ENCODE assay signal across 9 mouse cellular contexts in genomic region chr4:136188973-136189737, GRCm38 (mm10). TPM values are rescaled to one million over a fixed set of nuclear protein-coding genes. Genes with fewer than 3 reads are reported as not detected.
DNase-seq lines count a peak whose midpoint lies in the region; ATAC-seq and TF ChIP-seq lines count a peak whose summit lies in the region.
"Had no signal": no experiment of that assay in that cellular context is flagged by ENCODE, and none has a peak within 500 bp of the region (broad histone marks: within the 10 kb centered on the region; RNA-seq: fewer than 3 reads in every experiment).

No protein-coding gene starts in this region.

- TF ChIP-seq CTCF in kidney, postnatal 0 days (IDR thresholded peaks at IDR 0.05; ENCODE audit: low read depth) = peak; percentile 54
- TF ChIP-seq CTCF in cortical plate, adult 2 months (IDR thresholded peaks at IDR 0.05; ENCODE audit: extremely low read depth, insufficient read depth, low read length) = peak; percentile 16; the same call in 1 of the 2 replicates
- TF ChIP-seq CTCF in liver, postnatal 0 days (IDR thresholded peaks at IDR 0.05; ENCODE audit: low read depth) = peak; percentile 69

- H3K4me1 ChIP-seq in kidney, postnatal 0 days (replicated peaks; ENCODE audit: insufficient read depth, low read length) = no peaks in the 10 kb centered on the region
- peaks cover 4% of the 10 kb centered on the region for H3K4me1 ChIP-seq in kidney, embryonic 16.5 days (ENCODE audit: insufficient read depth, low read length)
- no peaks in the 10 kb centered on the region for H3K4me1 ChIP-seq in cortical plate, adult 2 months (ENCODE audit: control insufficient read depth, insufficient read depth, low read length)
- H3K4me1 ChIP-seq in liver, postnatal 0 days (ENCODE audit: insufficient read depth) = peaks cover 35% of the 10 kb centered on the region
- H3K4me1 ChIP-seq in hindbrain, embryonic 13.5 days (replicated peaks) = no peaks in the 10 kb centered on the region

- no peak overlapping the region for H3K27ac ChIP-seq in kidney, postnatal 0 days
- no peak overlapping the region for H3K27ac ChIP-seq in kidney, embryonic 16.5 days (ENCODE audit: low read length)
- H3K27ac ChIP-seq in cortical plate, adult 2 months (ENCODE audit: insufficient read depth, low read length) = no peak overlapping the region
- H3K27ac ChIP-seq in liver, postnatal 0 days (ENCODE audit: low read depth) = peak overlapping the region; percentile 93
- no peak overlapping the region for H3K27ac ChIP-seq in hindbrain, embryonic 13.5 days

- no peak for DNase-seq in kidney, postnatal 0 days (ENCODE audit: low spot score)
- DNase-seq in CD4-positive, CD25-positive, alpha-beta regulatory T cell, adult 2 months (ENCODE audit: low read depth, low spot score) = peak; percentile 73
- peak; percentile 62 for DNase-seq in liver, postnatal 0 days
- DNase-seq in kidney, adult 11 months = no peak
- DNase-seq: heart, postnatal 4 days had no signal

- no peak for ATAC-seq in kidney, postnatal 0 days (replicated peaks; ENCODE audit: low FRiP score, low read depth)
- ATAC-seq in kidney, embryonic 16.5 days (ENCODE audit: low FRiP score, low TSS enrichment) = no peak
- peak; percentile 22 for ATAC-seq in liver, postnatal 0 days
- ATAC-seq in granulocyte monocyte progenitor cell, adult 5-6 weeks (replicated peaks; ENCODE audit: poor library complexity, severe bottlenecking) = no peak
- ATAC-seq in hindbrain, embryonic 13.5 days (ENCODE audit: low FRiP score) = no peak

- H3K27me3 ChIP-seq in kidney, postnatal 0 days (ENCODE audit: insufficient read depth, low read length) = no peaks in the 10 kb centered on the region
- H3K27me3 ChIP-seq in kidney, embryonic 16.5 days (ENCODE audit: insufficient read depth, low read length) = no peaks in the 10 kb centered on the region
- no peaks in the 10 kb centered on the region for H3K27me3 ChIP-seq in liver, postnatal 0 days (ENCODE audit: insufficient read depth, low read length)
- H3K27me3 ChIP-seq in hindbrain, embryonic 13.5 days = no peaks in the 10 kb centered on the region

- TF ChIP-seq EP300 in liver, postnatal 0 days (IDR thresholded peaks at IDR 0.05; ENCODE audit: low read depth) = no peak

- H3K4me3 ChIP-seq in kidney, postnatal 0 days (replicated peaks; ENCODE audit: low read depth, low read length) = no peak overlapping the region
- no peak overlapping the region for H3K4me3 ChIP-seq in kidney, embryonic 16.5 days (ENCODE audit: low read length)
- H3K4me3 ChIP-seq in cortical plate, adult 2 months (ENCODE audit: insufficient read depth, low read length) = no peak overlapping the region
- no peak overlapping the region for H3K4me3 ChIP-seq in liver, postnatal 0 days (ENCODE audit: low read depth, low read length)
- no peak overlapping the region for H3K4me3 ChIP-seq in hindbrain, embryonic 13.5 days

- 90% methylated on average over 6 of the region's 6 CpGs for WGBS in kidney, postnatal 0 days
- WGBS in kidney, embryonic 16.5 days = 85% methylated on average over 6 of the region's 6 CpGs
- WGBS in liver, postnatal 0 days (ENCODE audit: insufficient replicate concordance) = 78% methylated on average over 6 of the region's 6 CpGs
- WGBS in hindbrain, embryonic 13.5 days = 82% methylated on average over 6 of the region's 6 CpGs

- H3K9me3 ChIP-seq in kidney, postnatal 0 days (replicated peaks; ENCODE audit: low read length) = no peaks in the 10 kb centered on the region
- no peaks in the 10 kb centered on the region for H3K9me3 ChIP-seq in kidney, embryonic 16.5 days (ENCODE audit: low read length)
- H3K9me3 ChIP-seq in liver, postnatal 0 days (ENCODE audit: low read length) = no peaks in the 10 kb centered on the region
- H3K9me3 ChIP-seq in hindbrain, embryonic 13.5 days = no peaks in the 10 kb centered on the region

- H3K4me2 ChIP-seq in kidney, postnatal 0 days (ENCODE audit: low read length) = no peak overlapping the region
- H3K4me2 ChIP-seq in kidney, embryonic 16.5 days (replicated peaks; ENCODE audit: low read depth, low read length) = no peak overlapping the region
- H3K4me2 ChIP-seq in liver, postnatal 0 days (ENCODE audit: low read depth, low read length) = no peak overlapping the region
- no peak overlapping the region for H3K4me2 ChIP-seq in hindbrain, embryonic 13.5 days

- TF ChIP-seq POLR2A in cortical plate, adult 2 months (IDR thresholded peaks at IDR 0.05; ENCODE audit: extremely low read depth, insufficient read depth, low read length) = no peak

- H3K9ac ChIP-seq in kidney, postnatal 0 days (ENCODE audit: low read depth, low read length) = no peak overlapping the region
- H3K9ac ChIP-seq in kidney, embryonic 16.5 days (replicated peaks; ENCODE audit: low read length) = no peak overlapping the region
- 0 out of 2 replicates have a peak overlapping the region, but pooled peaks have one; percentile 17 for H3K9ac ChIP-seq in liver, postnatal 0 days (replicated peaks)
- H3K9ac ChIP-seq in hindbrain, embryonic 13.5 days = no peak overlapping the region

- peaks cover 12% of the 10 kb centered on the region; the same call in 1 of the 2 replicates for H3K36me3 ChIP-seq in kidney, postnatal 0 days (ENCODE audit: insufficient read depth, low read length)
- H3K36me3 ChIP-seq in kidney, embryonic 16.5 days (ENCODE audit: insufficient read depth, low read length) = peaks cover 12% of the 10 kb centered on the region
- H3K36me3 ChIP-seq in liver, postnatal 0 days (replicated peaks; ENCODE audit: insufficient read depth, low read length) = peaks cover 89% of the 10 kb centered on the region
- peaks cover 4% of the 10 kb centered on the region; the same call in 1 of the 2 replicates for H3K36me3 ChIP-seq in hindbrain, embryonic 13.5 days

RNA-seq across cellular contexts. Expression of gene E2f2, which starts 17.0 kb away (rescaled TPM):
- 3.2 and 3.8 TPM in 2 replicates for polyA plus RNA-seq in kidney, postnatal 0 days (2015; fragmentation: Nextera tagmentation; extraction: Ambion mirVana)
- 7.3 and 8.3 TPM in 2 replicates for polyA plus RNA-seq in kidney, embryonic 16.5 days (2015; fragmentation: Nextera tagmentation; extraction: Ambion mirVana)
- polyA plus RNA-seq in cortical plate, adult 2 months (2012; rRNA removed) = 0.67 and 0.78 TPM in 2 replicates
- polyA plus RNA-seq in liver, postnatal 0 days (2015; fragmentation: Nextera tagmentation; extraction: Ambion mirVana) = 48.6 and 50.2 TPM in 2 replicates
- total RNA-seq in granulocyte monocyte progenitor cell, adult 5-6 weeks (2014; fragmentation: Nextera tagmentation) = 2.9 and 9.4 TPM in 2 replicates
- 3.7 and 4.3 TPM in 2 replicates for total RNA-seq in granulocyte monocyte progenitor cell, adult 5-6 weeks (2017)
- 2.7 and 3.2 TPM in 2 replicates for polyA plus RNA-seq in hindbrain, embryonic 13.5 days (2015; fragmentation: Nextera tagmentation; extraction: Ambion mirVana)

RNA-seq across cellular contexts. Expression of gene Asap3, which starts 17.0 kb away (rescaled TPM):
- 2.7 and 3.0 TPM in 2 replicates for polyA plus RNA-seq in kidney, postnatal 0 days (2015; fragmentation: Nextera tagmentation; extraction: Ambion mirVana)
- 5.8 and 6.0 TPM in 2 replicates for polyA plus RNA-seq in kidney, embryonic 16.5 days (2015; fragmentation: Nextera tagmentation; extraction: Ambion mirVana)
- polyA plus RNA-seq in cortical plate, adult 2 months (2012; rRNA removed) = 2.9 and 3.2 TPM in 2 replicates
- polyA plus RNA-seq in liver, postnatal 0 days (2015; fragmentation: Nextera tagmentation; extraction: Ambion mirVana) = 4.5 and 4.8 TPM in 2 replicates
- total RNA-seq in granulocyte monocyte progenitor cell, adult 5-6 weeks (2014; fragmentation: Nextera tagmentation) = not detected in 2 replicates
- not detected in 2 replicates for total RNA-seq in granulocyte monocyte progenitor cell, adult 5-6 weeks (2017)
- polyA plus RNA-seq in hindbrain, embryonic 13.5 days (2015; fragmentation: Nextera tagmentation; extraction: Ambion mirVana) = 5.8 and 6.3 TPM in 2 replicates

RNA-seq across cellular contexts. Expression of gene Id3, which starts 45.9 kb away (rescaled TPM):
- polyA plus RNA-seq in kidney, postnatal 0 days (2015; fragmentation: Nextera tagmentation; extraction: Ambion mirVana) = 764 and 829 TPM in 2 replicates
- polyA plus RNA-seq in kidney, embryonic 16.5 days (2015; fragmentation: Nextera tagmentation; extraction: Ambion mirVana) = 953 and 999 TPM in 2 replicates
- polyA plus RNA-seq in cortical plate, adult 2 months (2012; rRNA removed) = 75.7 and 82.9 TPM in 2 replicates
- 77.3 and 79.1 TPM in 2 replicates for polyA plus RNA-seq in liver, postnatal 0 days (2015; fragmentation: Nextera tagmentation; extraction: Ambion mirVana)
- not detected in 2 replicates for total RNA-seq in granulocyte monocyte progenitor cell, adult 5-6 weeks (2014; fragmentation: Nextera tagmentation)
- not detected in 2 replicates for total RNA-seq in granulocyte monocyte progenitor cell, adult 5-6 weeks (2017)
- polyA plus RNA-seq in hindbrain, embryonic 13.5 days (2015; fragmentation: Nextera tagmentation; extraction: Ambion mirVana) = 234 and 269 TPM in 2 replicates

RNA-seq across cellular contexts. Expression of gene Tcea3, which starts 58.4 kb away (rescaled TPM):
- 11.2 and 12.3 TPM in 2 replicates for polyA plus RNA-seq in kidney, postnatal 0 days (2015; fragmentation: Nextera tagmentation; extraction: Ambion mirVana)
- polyA plus RNA-seq in kidney, embryonic 16.5 days (2015; fragmentation: Nextera tagmentation; extraction: Ambion mirVana) = 8.6 and 11.4 TPM in 2 replicates
- polyA plus RNA-seq in cortical plate, adult 2 months (2012; rRNA removed) = 0.53 and 0.92 TPM in 2 replicates
- polyA plus RNA-seq in liver, postnatal 0 days (2015; fragmentation: Nextera tagmentation; extraction: Ambion mirVana) = 37.6 and 41.7 TPM in 2 replicates
- not detected in 2 replicates for total RNA-seq in granulocyte monocyte progenitor cell, adult 5-6 weeks (2014; fragmentation: Nextera tagmentation)
- total RNA-seq in granulocyte monocyte progenitor cell, adult 5-6 weeks (2017) = not detected in 2 replicates
- 2.2 and 2.4 TPM in 2 replicates for polyA plus RNA-seq in hindbrain, embryonic 13.5 days (2015; fragmentation: Nextera tagmentation; extraction: Ambion mirVana)

Comparison
In these comparisons a context has a peak if more than half of its experiments do, and no peak if none do; other contexts are left out.
1. DNase-seq: peak in CD4-positive, CD25-positive, alpha-beta regulatory T cell, adult 2 months (single experiment) and liver, postnatal 0 days (single experiment); none in kidney, postnatal 0 days (single experiment) and kidney, adult 11 months (single experiment).
2. CTCF ChIP-seq: peak in every context shown above with its lines; median percentile 69 in liver, postnatal 0 days; 54 in kidney, postnatal 0 days; 16 in cortical plate, adult 2 months.